Mouse (Mus musculus) ES-Bruce4 (cell line): ENCODE data around the gene Kcnk4.

ENCODE experiments used
- CTCF ChIP-seq: IDR thresholded peaks from one replicate; pipeline ENCODE4 v1.8.1; 2011; ENCODE audit warnings: low read depth, low read length
- EP300 ChIP-seq: IDR thresholded peaks from 2 replicates; pipeline ENCODE4 v1.6.1; 2011; ENCODE audit warnings: low read depth, low read length; ENCODE audit not compliant: insufficient read depth
- POLR2A ChIP-seq: IDR thresholded peaks from one replicate; pipeline ENCODE4 v1.8.1; 2011; ENCODE audit warnings: low read length; ENCODE audit not compliant: insufficient read depth

DNA sequence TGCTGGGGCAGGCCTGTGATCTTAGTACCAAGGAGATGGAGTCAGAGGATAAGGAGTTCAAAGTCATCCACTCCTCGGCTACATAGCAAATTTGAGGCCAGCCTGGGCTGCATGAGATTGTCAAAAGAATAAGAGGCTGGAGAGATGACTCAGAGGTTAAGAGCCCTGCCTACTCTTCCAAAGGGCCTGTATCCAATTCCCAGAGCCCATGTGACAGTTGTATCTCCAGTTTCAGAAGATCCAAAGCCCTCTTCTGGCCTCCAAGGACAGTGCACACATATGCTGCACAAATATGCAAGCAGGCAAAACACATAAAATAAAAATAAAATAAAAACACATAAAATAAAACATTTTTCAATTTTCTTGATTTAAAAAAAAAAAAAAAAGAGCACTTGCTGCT, 60.1 kb downstream of the Kcnk4 start:
- no peak for TF ChIP-seq CTCF
- no peak for TF ChIP-seq EP300
- no peak for TF ChIP-seq POLR2A
